Mouse (Mus musculus): Measurements from ENCODE around the gene Ulk4. TPM values are rescaled to one million over a fixed set of nuclear protein-coding genes. Genes with fewer than 3 reads are reported as not detected.
"Not testable (repeated sequence)": the region's sequence is repeated elsewhere in the genome, so short reads cannot be mapped to it uniquely, and the experiment has no call there.

The Ulk4 gene
- polyA plus RNA-seq, 1 experiment from 2014 or later = 144 TPM

DNA sequence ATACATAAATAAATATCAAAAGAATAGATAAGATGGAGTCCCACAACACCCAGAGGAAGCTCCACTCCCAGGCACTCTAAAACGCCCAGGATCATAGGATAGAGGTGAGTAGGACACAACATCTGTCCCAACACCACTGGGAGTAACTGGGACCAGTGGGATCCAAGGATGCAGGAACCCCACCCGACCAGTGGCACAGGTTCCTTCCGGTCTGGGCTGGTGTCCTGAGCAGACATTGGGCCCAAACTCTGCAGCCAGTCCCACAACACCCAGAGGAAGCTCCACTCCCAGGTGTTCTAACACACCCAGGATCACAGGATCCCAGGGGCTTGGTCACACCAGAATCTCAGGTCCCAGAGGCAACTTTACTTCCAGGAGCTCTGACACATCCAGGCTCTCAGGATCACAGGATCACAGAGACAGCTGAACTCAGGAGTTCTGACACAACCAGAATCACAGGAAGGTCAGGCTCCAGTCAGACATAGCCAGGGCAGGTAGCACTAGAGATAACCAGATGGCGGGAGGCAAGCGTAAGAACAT lies 77.8 kb downstream of the Ulk4 start:
- H3K4me3 ChIP-seq; H3K9ac ChIP-seq; ATAC-seq (ENCODE audit: low FRiP score, low read depth); H3K27ac ChIP-seq; H3K4me1 ChIP-seq; H3K4me2 ChIP-seq (replicated peaks); H3K27me3 ChIP-seq (replicated peaks); H3K36me3 ChIP-seq: not testable (repeated sequence)
- 89% methylated on average over 5 of the region's 5 CpGs for WGBS
- H3K9me3 ChIP-seq = peaks cover 13% of the 10 kb centered on the region; the same call in 1 of the 2 replicates

DNA sequence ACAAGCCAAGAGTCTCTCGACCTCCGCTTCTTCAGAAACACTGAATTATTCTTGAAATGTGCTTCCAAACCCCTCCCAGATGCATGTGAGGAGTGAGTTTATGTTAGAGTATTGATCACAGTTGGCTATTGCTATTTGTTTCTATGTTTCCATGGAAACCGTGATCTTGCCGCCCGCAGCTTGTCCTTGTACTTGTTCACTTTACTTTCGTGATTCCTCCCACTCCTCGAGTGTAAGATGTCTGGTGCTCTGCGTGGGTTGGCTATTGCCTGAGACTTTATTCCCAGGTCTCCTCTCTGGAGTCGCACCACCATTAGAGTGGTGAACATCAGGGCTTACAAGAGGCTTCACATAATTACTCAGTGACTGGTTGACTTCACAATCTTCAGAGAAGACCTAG lies 80.5 kb downstream of the Ulk4 start:
- Histone ChIP-seq H3K9ac (no peak overlapping the region), H3K4me1 (no peaks in the 10 kb centered on the region), H3K36me3 (peaks cover 9% of the 10 kb centered on the region), H3K4me2 (replicated peaks) (no peak overlapping the region), H3K27me3 (replicated peaks) (no peaks in the 10 kb centered on the region), H3K27ac (no peak overlapping the region), H3K4me3 (no peak overlapping the region), H3K9me3 (peaks cover 32% of the 10 kb centered on the region)
- WGBS = 89% methylated on average over 9 of the region's 9 CpGs
- no peak for ATAC-seq (ENCODE audit: low FRiP score, low read depth)

DNA sequence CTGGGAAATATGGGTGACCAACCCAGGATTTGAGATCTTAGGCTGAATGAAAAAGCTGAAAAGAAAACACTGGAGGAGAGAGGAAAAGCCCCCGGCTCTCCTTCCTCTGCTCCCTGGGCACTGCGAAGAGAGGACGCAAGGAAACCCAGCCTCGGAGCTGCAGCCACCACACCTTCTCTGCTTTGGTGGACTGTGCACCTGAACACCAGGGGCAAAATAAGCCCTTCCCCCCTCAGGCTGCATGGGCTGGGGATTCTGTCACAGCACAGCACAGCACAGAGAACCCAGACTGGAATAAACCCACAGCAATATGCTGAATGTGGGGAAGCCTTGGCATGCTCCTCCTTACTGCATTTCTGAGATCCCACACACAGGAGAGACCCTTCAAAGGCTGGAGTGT lies 81.9 kb downstream of the Ulk4 start:
- 91% methylated on average over 4 of the region's 4 CpGs for WGBS
- H3K36me3 ChIP-seq = peaks cover 9% of the 10 kb centered on the region
- ATAC-seq (ENCODE audit: low FRiP score, low read depth) = no peak

DNA sequence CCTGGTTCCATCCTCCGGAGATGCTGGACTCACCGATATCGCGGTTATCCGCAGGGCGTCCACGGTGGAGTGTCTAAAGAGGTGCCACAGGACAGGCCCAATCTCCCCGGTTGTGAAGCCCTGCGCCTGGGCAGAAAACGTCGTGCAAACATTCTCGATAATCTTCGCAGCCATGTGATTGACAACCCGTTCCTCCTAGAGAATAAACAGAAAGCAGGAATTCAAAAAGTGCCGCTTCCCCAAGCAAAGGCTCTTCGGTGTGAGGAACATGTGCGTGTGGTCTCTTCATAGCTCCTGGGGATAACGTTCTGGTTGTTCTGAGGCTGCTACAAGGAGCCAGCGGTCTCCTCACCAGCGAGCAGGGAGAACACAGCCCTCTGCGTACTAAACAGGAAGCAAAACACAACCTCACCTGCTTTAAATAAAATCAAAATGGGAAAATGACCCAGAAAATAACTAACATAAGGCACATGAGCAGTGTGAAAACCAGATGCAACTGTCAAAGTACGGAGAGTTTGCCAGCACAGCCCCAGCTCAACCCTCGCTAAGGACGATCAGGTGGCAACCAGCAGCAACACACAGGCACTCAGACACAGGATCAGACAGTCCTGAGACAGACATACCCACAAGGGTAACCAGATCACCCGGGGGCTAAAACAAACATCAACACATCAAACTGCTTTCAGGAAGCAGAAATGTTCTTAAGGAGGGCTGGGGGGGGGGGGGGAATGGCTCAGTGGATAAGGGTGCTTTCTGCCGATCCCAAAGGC lies 84.2 kb downstream of the Ulk4 start:
- Histone ChIP-seq H3K27me3 (replicated peaks) (no peaks in the 10 kb centered on the region), H3K36me3 (peaks cover 12% of the 10 kb centered on the region), H3K9ac (no peak overlapping the region), H3K4me2 (replicated peaks) (no peak overlapping the region), H3K4me1 (no peaks in the 10 kb centered on the region), H3K4me3 (no peak overlapping the region), H3K27ac (no peak overlapping the region), H3K9me3 (peaks cover 32% of the 10 kb centered on the region)
- no peak for ATAC-seq (ENCODE audit: low FRiP score, low read depth)
- WGBS = 94% methylated on average over 26 of the region's 26 CpGs

More for the DNA sequence above, 81.9 kb downstream of the Ulk4 start:
- H3K4me1 ChIP-seq = no peaks in the 10 kb centered on the region
- H3K27me3 ChIP-seq (replicated peaks) = no peaks in the 10 kb centered on the region
- H3K4me3 ChIP-seq = no peak overlapping the region
- H3K27ac ChIP-seq = no peak overlapping the region
- peaks cover 32% of the 10 kb centered on the region for H3K9me3 ChIP-seq
- no peak overlapping the region for H3K4me2 ChIP-seq (replicated peaks)
- no peak overlapping the region for H3K9ac ChIP-seq

DNA sequence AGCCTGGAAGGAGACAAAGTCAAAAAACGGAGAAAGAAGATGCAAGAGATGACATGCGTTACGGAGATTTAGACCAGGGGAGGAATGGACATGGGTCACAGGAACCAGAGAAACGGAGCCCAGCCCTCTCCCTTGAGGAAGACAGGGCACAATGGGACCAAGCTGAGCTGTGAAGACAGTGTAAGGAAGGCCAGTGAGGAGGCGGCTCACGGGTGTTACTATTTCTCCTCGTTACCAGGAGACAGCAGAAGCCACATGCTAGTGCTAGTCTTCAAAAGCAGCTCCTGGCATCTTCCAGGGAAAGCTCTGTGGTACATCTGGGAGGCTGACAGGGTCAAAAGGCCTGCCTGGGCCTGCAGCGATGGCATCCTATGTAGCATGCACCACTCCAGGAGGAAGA lies 89.2 kb downstream of the Ulk4 start:
- Histone ChIP-seq H3K36me3 (peaks cover 9% of the 10 kb centered on the region), H3K9me3 (peaks cover 5% of the 10 kb centered on the region), H3K4me2 (replicated peaks) (no peak overlapping the region), H3K4me1 (no peaks in the 10 kb centered on the region), H3K9ac (no peak overlapping the region), H3K27me3 (replicated peaks) (no peaks in the 10 kb centered on the region), H3K4me3 (no peak overlapping the region), H3K27ac (no peak overlapping the region)
- 93% methylated on average over 8 of the region's 8 CpGs for WGBS
- no peak for ATAC-seq (ENCODE audit: low FRiP score, low read depth)

DNA sequence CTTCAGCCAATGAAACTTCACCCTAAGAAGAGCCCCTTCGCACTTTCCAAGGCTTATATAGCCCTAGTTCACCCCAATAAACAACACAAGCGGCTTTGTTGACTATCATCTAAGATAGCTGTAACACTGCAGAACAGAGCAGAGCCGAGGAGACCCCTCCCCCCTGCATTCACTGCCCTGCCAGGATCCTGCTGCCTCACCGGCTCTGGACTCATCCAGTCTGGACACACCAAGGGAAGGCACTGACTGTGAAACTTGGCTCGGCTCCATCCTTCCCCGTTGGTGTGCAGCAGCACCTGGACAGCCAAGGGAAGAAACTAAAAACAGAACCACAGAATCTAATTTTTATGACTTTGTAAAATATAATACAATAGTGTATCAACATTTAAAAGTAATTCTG lies 91.2 kb downstream of the Ulk4 start:
- Histone ChIP-seq H3K27ac (no peak overlapping the region), H3K9ac (no peak overlapping the region), H3K4me2 (replicated peaks) (no peak overlapping the region), H3K27me3 (replicated peaks) (no peaks in the 10 kb centered on the region), H3K9me3 (no peaks in the 10 kb centered on the region), H3K4me3 (no peak overlapping the region), H3K36me3 (peaks cover 4% of the 10 kb centered on the region; the same call in 1 of the 2 replicates), H3K4me1 (no peaks in the 10 kb centered on the region)
- 53% methylated on average over 6 of the region's 6 CpGs for WGBS
- ATAC-seq (ENCODE audit: low FRiP score, low read depth) = no peak

DNA sequence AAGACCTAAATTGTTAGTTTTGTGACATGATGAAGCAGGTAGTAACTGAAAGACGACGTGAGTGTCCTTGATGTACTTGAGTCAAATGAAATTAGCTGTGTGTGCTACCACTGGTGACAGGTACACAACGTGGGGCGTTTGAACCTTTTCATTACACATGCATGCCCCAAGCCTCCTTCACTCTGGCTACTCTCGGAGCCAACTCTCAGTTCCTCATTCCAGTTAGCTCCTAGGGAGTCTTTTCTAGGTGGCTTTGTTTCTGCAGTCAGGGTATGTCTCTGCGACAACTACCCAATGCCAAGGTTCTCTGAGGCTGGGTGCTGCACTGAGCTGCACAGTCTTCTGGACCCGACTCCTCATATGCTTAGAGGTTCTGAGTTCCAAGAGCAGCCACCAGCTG lies 100.6 kb downstream of the Ulk4 start:
- no peak overlapping the region for H3K4me2 ChIP-seq (replicated peaks)
- no peak overlapping the region for H3K9ac ChIP-seq
- H3K4me3 ChIP-seq = no peak overlapping the region
- peaks cover 6% of the 10 kb centered on the region; the same call in 1 of the 2 replicates for H3K36me3 ChIP-seq
- ATAC-seq (ENCODE audit: low FRiP score, low read depth) = no peak
- H3K9me3 ChIP-seq = no peaks in the 10 kb centered on the region; the same call in 1 of the 2 replicates
- WGBS = 94% methylated on average over 7 of the region's 7 CpGs
- H3K4me1 ChIP-seq = no peaks in the 10 kb centered on the region
- H3K27me3 ChIP-seq (replicated peaks) = no peaks in the 10 kb centered on the region
- H3K27ac ChIP-seq = no peak overlapping the region

DNA sequence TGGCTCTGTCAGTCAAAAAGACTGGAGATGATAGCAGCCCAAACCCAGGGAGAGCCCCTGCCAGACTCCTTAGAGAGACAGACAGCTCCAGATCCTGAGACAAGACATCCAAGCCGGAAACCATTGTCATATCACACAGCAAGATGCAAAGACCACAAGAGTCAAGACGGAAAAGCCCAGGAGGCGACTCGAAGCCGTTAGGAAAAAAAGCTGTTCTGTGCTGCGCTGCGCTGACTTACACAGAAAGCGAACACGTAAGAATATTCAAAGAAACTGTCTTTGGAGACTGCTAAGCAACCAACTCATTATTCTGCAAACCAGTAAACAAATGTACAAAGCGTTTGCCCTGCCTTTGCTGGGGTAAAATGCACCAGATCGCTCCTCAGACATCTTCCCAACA lies 101.8 kb downstream of the Ulk4 start:
- Histone ChIP-seq H3K9me3 (no peaks in the 10 kb centered on the region; the same call in 1 of the 2 replicates), H3K27ac (no peak overlapping the region), H3K4me3 (no peak overlapping the region), H3K4me1 (no peaks in the 10 kb centered on the region), H3K9ac (no peak overlapping the region), H3K27me3 (replicated peaks) (no peaks in the 10 kb centered on the region), H3K36me3 (peaks cover 6% of the 10 kb centered on the region; the same call in 1 of the 2 replicates), H3K4me2 (replicated peaks) (no peak overlapping the region)
- 89% methylated on average over 11 of the region's 11 CpGs for WGBS
- ATAC-seq (ENCODE audit: low FRiP score, low read depth) = no peak

DNA sequence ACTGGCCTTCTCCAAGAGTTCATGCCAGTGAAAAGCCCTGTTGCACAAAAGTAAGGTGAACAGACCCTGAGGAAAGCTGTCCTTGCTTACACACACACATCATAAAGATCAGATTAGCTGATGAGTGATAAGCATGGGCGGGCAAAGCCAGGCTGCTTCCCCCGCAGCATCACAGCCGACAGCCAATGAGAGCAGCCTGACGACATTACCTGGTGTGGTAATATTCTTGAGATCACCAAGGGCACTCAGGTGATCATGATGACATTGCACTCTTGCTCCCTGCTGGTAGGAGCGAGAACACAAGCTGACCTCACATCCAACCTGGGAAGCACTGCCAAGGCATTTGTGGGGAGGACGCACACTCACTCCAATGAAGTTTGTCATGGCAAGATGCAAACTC lies 104.9 kb downstream of the Ulk4 start:
- ATAC-seq (ENCODE audit: low FRiP score, low read depth) = no peak
- no peaks in the 10 kb centered on the region for H3K4me1 ChIP-seq
- H3K27ac ChIP-seq = no peak overlapping the region
- no peak overlapping the region for H3K9ac ChIP-seq
- H3K27me3 ChIP-seq (replicated peaks) = no peaks in the 10 kb centered on the region
- no peaks in the 10 kb centered on the region for H3K36me3 ChIP-seq
- WGBS = 91% methylated on average over 6 of the region's 6 CpGs
- no peak overlapping the region for H3K4me2 ChIP-seq (replicated peaks)
- H3K9me3 ChIP-seq = no peaks in the 10 kb centered on the region
- no peak overlapping the region for H3K4me3 ChIP-seq

DNA sequence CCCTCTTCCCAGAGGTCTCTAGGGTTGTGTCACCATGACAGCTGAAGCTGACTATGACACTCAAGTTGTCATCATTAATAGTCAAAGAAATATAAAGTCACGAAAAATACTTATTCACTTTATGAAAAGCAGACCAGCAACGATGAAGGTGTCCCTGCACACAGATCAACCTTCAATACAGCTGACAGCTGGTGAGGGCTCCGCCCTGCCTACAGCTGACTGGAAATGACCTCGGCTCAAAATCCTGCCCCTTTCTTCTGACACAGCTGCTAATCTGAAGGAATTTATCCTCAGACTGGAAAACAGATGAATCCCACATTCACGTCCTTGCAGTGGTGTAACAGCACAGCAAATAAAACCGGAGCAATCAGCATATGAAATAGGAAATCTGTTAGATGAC lies 105.4 kb downstream of the Ulk4 start:
- Histone ChIP-seq H3K27me3 (replicated peaks) (no peaks in the 10 kb centered on the region), H3K4me3 (no peak overlapping the region), H3K36me3 (no peaks in the 10 kb centered on the region), H3K4me1 (no peaks in the 10 kb centered on the region), H3K27ac (no peak overlapping the region), H3K9ac (no peak overlapping the region), H3K4me2 (replicated peaks) (no peak overlapping the region), H3K9me3 (no peaks in the 10 kb centered on the region)
- no peak for ATAC-seq (ENCODE audit: low FRiP score, low read depth)
- whole genome bisulfite sequencing = 86% methylated on average over 6 of the region's 6 CpGs

DNA sequence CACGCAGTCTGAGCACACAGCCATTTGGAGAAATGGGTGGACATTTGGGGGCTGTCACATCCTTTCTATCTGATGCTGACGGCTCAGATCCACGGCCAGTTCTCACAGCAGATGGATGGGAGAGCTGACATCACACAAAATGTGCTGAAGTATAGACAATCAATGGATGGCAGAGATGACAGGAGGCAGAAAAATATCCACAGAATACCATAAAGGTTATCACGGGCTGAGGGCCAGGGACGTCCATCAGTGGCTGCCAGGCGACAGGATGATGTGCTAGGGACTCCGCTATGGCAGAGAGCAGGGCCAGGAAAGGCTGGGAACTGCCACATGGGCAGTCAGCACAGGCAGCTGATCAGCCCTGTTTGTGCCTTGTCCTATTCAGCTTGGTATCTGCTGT lies 112.4 kb downstream of the Ulk4 start:
- ATAC-seq (ENCODE audit: low FRiP score, low read depth) = no peak
- Histone ChIP-seq H3K4me3 (no peak overlapping the region), H3K36me3 (no peaks in the 10 kb centered on the region), H3K9ac (no peak overlapping the region), H3K4me1 (no peaks in the 10 kb centered on the region), H3K27me3 (replicated peaks) (no peaks in the 10 kb centered on the region), H3K9me3 (no peaks in the 10 kb centered on the region), H3K4me2 (replicated peaks) (no peak overlapping the region), H3K27ac (no peak overlapping the region)
- WGBS = 89% methylated on average over 7 of the region's 7 CpGs

DNA sequence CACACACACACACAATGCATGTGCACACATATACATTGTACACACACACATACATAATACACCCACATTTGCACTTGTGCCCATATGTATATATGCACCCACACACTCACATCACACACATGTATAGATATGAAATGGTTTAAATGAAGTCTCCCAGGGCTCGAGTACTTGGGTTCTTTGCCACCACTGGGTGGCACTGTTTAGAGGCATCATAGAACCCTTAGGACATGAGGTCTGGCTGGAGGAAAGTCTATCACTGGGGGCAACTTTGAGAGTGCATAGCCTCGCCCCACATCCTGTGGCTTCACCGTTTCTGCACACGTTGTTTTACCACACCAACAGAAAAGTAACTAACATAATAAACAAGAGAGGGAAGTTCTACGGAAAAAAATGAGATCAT lies 114.2 kb downstream of the Ulk4 start:
- Histone ChIP-seq H3K36me3 (no peaks in the 10 kb centered on the region), H3K9ac (no peak overlapping the region), H3K4me2 (replicated peaks) (no peak overlapping the region), H3K9me3 (no peaks in the 10 kb centered on the region), H3K27ac (no peak overlapping the region), H3K4me3 (no peak overlapping the region), H3K27me3 (replicated peaks) (no peaks in the 10 kb centered on the region), H3K4me1 (no peaks in the 10 kb centered on the region)
- 55% methylated on average over 5 of the region's 5 CpGs for WGBS
- ATAC-seq (ENCODE audit: low FRiP score, low read depth) = no peak
